Mouse (Mus musculus): ENCODE results near the gene Agpat2. TPM values are rescaled to one million over a fixed set of nuclear protein-coding genes. Genes with fewer than 3 reads are reported as not detected.

The Agpat2 gene
- polyA plus RNA-seq, 1 experiment = 19.7 TPM

- H3K27ac ChIP-seq (ENCODE audit: insufficient read depth, low read length) = no peak overlapping the region
These were observed 4.6 kb upstream of the Agpat2 start for GRCm38 (mm10) chr2:26608781-26609180.

GRCm38 (mm10) chr2:26607056-26607910 is 3.1 kb upstream of the Agpat2 start:
- Histone ChIP-seq H3K4me3 (ENCODE audit: low read depth, low read length) (no peak overlapping the region), H3K36me3 (ENCODE audit: control insufficient read depth, insufficient read depth, low read length, poor library complexity, severe bottlenecking) (no peaks in the 10 kb centered on the region), H3K27me3 (ENCODE audit: control insufficient read depth, insufficient read depth, low read length, poor library complexity, severe bottlenecking) (no peaks in the 10 kb centered on the region), H3K4me1 (ENCODE audit: control insufficient read depth, insufficient read depth, low read length) (peaks cover 9% of the 10 kb centered on the region), H3K27ac (ENCODE audit: insufficient read depth, low read length) (no peak overlapping the region), H3K9me3 (replicated peaks; ENCODE audit: control insufficient read depth, insufficient read depth, low read length, poor library complexity, severe bottlenecking) (no peaks in the 10 kb centered on the region), H3K9ac (ENCODE audit: low read depth, poor library complexity, severe bottlenecking) (no peak overlapping the region)
- TF ChIP-seq EP300 (IDR thresholded peaks at IDR 0.05; ENCODE audit: insufficient read depth, low read depth, low read length) (no peak), CTCF (IDR thresholded peaks at IDR 0.05; ENCODE audit: low read depth, low read length) (no peak), POLR2A (IDR thresholded peaks at IDR 0.05; ENCODE audit: insufficient read depth, low read length) (no peak)

More at GRCm38 (mm10) chr2:26608781-26609180, 4.6 kb upstream of the Agpat2 start:
- TF ChIP-seq EP300 (IDR thresholded peaks at IDR 0.05; ENCODE audit: insufficient read depth, low read depth, low read length) (no peak), POLR2A (IDR thresholded peaks at IDR 0.05; ENCODE audit: insufficient read depth, low read length) (no peak), CTCF (IDR thresholded peaks at IDR 0.05; ENCODE audit: low read depth, low read length) (no peak)
- H3K9ac ChIP-seq (ENCODE audit: low read depth, poor library complexity, severe bottlenecking) = no peak overlapping the region
- no peaks in the 10 kb centered on the region for H3K27me3 ChIP-seq (ENCODE audit: control insufficient read depth, insufficient read depth, low read length, poor library complexity, severe bottlenecking)
- H3K9me3 ChIP-seq (replicated peaks; ENCODE audit: control insufficient read depth, insufficient read depth, low read length, poor library complexity, severe bottlenecking) = no peaks in the 10 kb centered on the region
- H3K4me1 ChIP-seq (ENCODE audit: control insufficient read depth, insufficient read depth, low read length) = peaks cover 15% of the 10 kb centered on the region
- no peak overlapping the region for H3K4me3 ChIP-seq (ENCODE audit: low read depth, low read length)
- no peaks in the 10 kb centered on the region for H3K36me3 ChIP-seq (ENCODE audit: control insufficient read depth, insufficient read depth, low read length, poor library complexity, severe bottlenecking)

GRCm38 (mm10) chr2:26606579-26606978 is 2.4 kb upstream of the Agpat2 start:
- H3K27ac ChIP-seq (ENCODE audit: insufficient read depth, low read length) = no peak overlapping the region
- H3K9me3 ChIP-seq (replicated peaks; ENCODE audit: control insufficient read depth, insufficient read depth, low read length, poor library complexity, severe bottlenecking) = no peaks in the 10 kb centered on the region
- TF ChIP-seq CTCF (IDR thresholded peaks at IDR 0.05; ENCODE audit: low read depth, low read length) (no peak), POLR2A (IDR thresholded peaks at IDR 0.05; ENCODE audit: insufficient read depth, low read length) (no peak), EP300 (IDR thresholded peaks at IDR 0.05; ENCODE audit: insufficient read depth, low read depth, low read length) (no peak)
- H3K4me3 ChIP-seq (ENCODE audit: low read depth, low read length) = no peak overlapping the region
- no peaks in the 10 kb centered on the region for H3K36me3 ChIP-seq (ENCODE audit: control insufficient read depth, insufficient read depth, low read length, poor library complexity, severe bottlenecking)
- H3K9ac ChIP-seq (ENCODE audit: low read depth, poor library complexity, severe bottlenecking) = no peak overlapping the region
- H3K4me1 ChIP-seq (ENCODE audit: control insufficient read depth, insufficient read depth, low read length) = peaks cover 5% of the 10 kb centered on the region
- H3K27me3 ChIP-seq (ENCODE audit: control insufficient read depth, insufficient read depth, low read length, poor library complexity, severe bottlenecking) = no peaks in the 10 kb centered on the region

GRCm38 (mm10) chr2:26605331-26605730 is 1.1 kb upstream of the Agpat2 start:
- no peak overlapping the region for H3K9ac ChIP-seq (ENCODE audit: low read depth, poor library complexity, severe bottlenecking)
- no peak overlapping the region for H3K27ac ChIP-seq (ENCODE audit: insufficient read depth, low read length)
- H3K9me3 ChIP-seq (replicated peaks; ENCODE audit: control insufficient read depth, insufficient read depth, low read length, poor library complexity, severe bottlenecking) = no peaks in the 10 kb centered on the region
- H3K4me3 ChIP-seq (ENCODE audit: low read depth, low read length) = no peak overlapping the region
- H3K27me3 ChIP-seq (ENCODE audit: control insufficient read depth, insufficient read depth, low read length, poor library complexity, severe bottlenecking) = no peaks in the 10 kb centered on the region
- peaks cover 4% of the 10 kb centered on the region for H3K4me1 ChIP-seq (ENCODE audit: control insufficient read depth, insufficient read depth, low read length)
- no peaks in the 10 kb centered on the region for H3K36me3 ChIP-seq (ENCODE audit: control insufficient read depth, insufficient read depth, low read length, poor library complexity, severe bottlenecking)
- no peak for TF ChIP-seq POLR2A (IDR thresholded peaks at IDR 0.05; ENCODE audit: insufficient read depth, low read length)
- no peak for TF ChIP-seq CTCF (IDR thresholded peaks at IDR 0.05; ENCODE audit: low read depth, low read length)
- TF ChIP-seq EP300 (IDR thresholded peaks at IDR 0.05; ENCODE audit: insufficient read depth, low read depth, low read length) = no peak

GRCm38 (mm10) chr2:26603159-26603558 is 1.1 kb downstream of the Agpat2 start:
- no peaks in the 10 kb centered on the region for H3K27me3 ChIP-seq (ENCODE audit: control insufficient read depth, insufficient read depth, low read length, poor library complexity, severe bottlenecking)

GRCm38 (mm10) chr2:26602631-26603030 is 1.6 kb downstream of the Agpat2 start:
- Histone ChIP-seq H3K27me3 (ENCODE audit: control insufficient read depth, insufficient read depth, low read length, poor library complexity, severe bottlenecking) (no peaks in the 10 kb centered on the region), H3K4me3 (ENCODE audit: low read depth, low read length) (peak overlapping the region; percentile 93), H3K4me1 (ENCODE audit: control insufficient read depth, insufficient read depth, low read length) (no peaks in the 10 kb centered on the region), H3K27ac (ENCODE audit: insufficient read depth, low read length) (no peak overlapping the region), H3K9me3 (replicated peaks; ENCODE audit: control insufficient read depth, insufficient read depth, low read length, poor library complexity, severe bottlenecking) (no peaks in the 10 kb centered on the region), H3K36me3 (ENCODE audit: control insufficient read depth, insufficient read depth, low read length, poor library complexity, severe bottlenecking) (no peaks in the 10 kb centered on the region), H3K9ac (ENCODE audit: low read depth, poor library complexity, severe bottlenecking) (peak overlapping the region; percentile 74)
- TF ChIP-seq EP300 (IDR thresholded peaks at IDR 0.05; ENCODE audit: insufficient read depth, low read depth, low read length) (no peak), POLR2A (IDR thresholded peaks at IDR 0.05; ENCODE audit: insufficient read depth, low read length) (no peak), CTCF (IDR thresholded peaks at IDR 0.05; ENCODE audit: low read depth, low read length) (no peak)

More at GRCm38 (mm10) chr2:26603159-26603558, 1.1 kb downstream of the Agpat2 start:
- no peaks in the 10 kb centered on the region for H3K36me3 ChIP-seq (ENCODE audit: control insufficient read depth, insufficient read depth, low read length, poor library complexity, severe bottlenecking)
- TF ChIP-seq CTCF (IDR thresholded peaks at IDR 0.05; ENCODE audit: low read depth, low read length) (no peak), POLR2A (IDR thresholded peaks at IDR 0.05; ENCODE audit: insufficient read depth, low read length) (no peak), EP300 (IDR thresholded peaks at IDR 0.05; ENCODE audit: insufficient read depth, low read depth, low read length) (no peak)
- H3K4me3 ChIP-seq (ENCODE audit: low read depth, low read length) = peak overlapping the region; percentile 93
- H3K9ac ChIP-seq (ENCODE audit: low read depth, poor library complexity, severe bottlenecking) = peak overlapping the region; percentile 74
- H3K4me1 ChIP-seq (ENCODE audit: control insufficient read depth, insufficient read depth, low read length) = no peaks in the 10 kb centered on the region
- no peaks in the 10 kb centered on the region for H3K9me3 ChIP-seq (replicated peaks; ENCODE audit: control insufficient read depth, insufficient read depth, low read length, poor library complexity, severe bottlenecking)
- no peak overlapping the region; the same call in 1 of the 2 replicates for H3K27ac ChIP-seq (ENCODE audit: insufficient read depth, low read length)
